Mouse (Mus musculus) limb, embryonic 14.5 days (tissue): ENCODE data around the gene Frmd8. TPM values are rescaled to one million over a fixed set of nuclear protein-coding genes. Genes with fewer than 3 reads are reported as not detected.

ENCODE experiments used
- ATAC-seq: fragments of 200-750 bp; cut with Nextera tagmentation; 2 replicates; pipeline ENCODE4 v1.8.0; 2017; ENCODE audit warnings: low read depth, moderate number of reproducible peaks, moderate TSS enrichment; ENCODE audit not compliant: low FRiP score
- DNase-seq: peaks from one replicate; pipeline ENCODE4 v3.0.0-alpha.2; 2015; ENCODE audit warnings: low spot score
- H3K27ac ChIP-seq: fragments of 300-500 bp; sonication (generic); replicated peaks from 2 replicates; pipeline ENCODE4 v1.5.1; 2014; ENCODE audit warnings: low read depth, mild to moderate bottlenecking, low read length, moderate library complexity, mixed read lengths
- H3K27me3 ChIP-seq: fragments of 300-500 bp; sonication (generic); 2 replicates; pipeline ENCODE4 v1.6.1; 2014; ENCODE audit warnings: low read length, mixed read lengths; ENCODE audit not compliant: control insufficient read depth, insufficient read depth
- H3K36me3 ChIP-seq: fragments of 300-500 bp; sonication (generic); 2 replicates; pipeline ENCODE4 v1.6.1; 2014; ENCODE audit warnings: mild to moderate bottlenecking, low read length, moderate library complexity, mixed read lengths; ENCODE audit not compliant: control insufficient read depth, insufficient read depth
- H3K4me1 ChIP-seq: fragments of 300-500 bp; sonication (generic); 2 replicates; pipeline ENCODE4 v1.6.1; 2014; ENCODE audit warnings: antibody characterized with exemption, low read length, mixed read lengths; ENCODE audit not compliant: control insufficient read depth, insufficient read depth
- H3K4me2 ChIP-seq: fragments of 300-500 bp; sonication (generic); replicated peaks from 2 replicates; pipeline ENCODE4 v1.6.1; 2014; ENCODE audit warnings: low read depth, mild to moderate bottlenecking, low read length, moderate library complexity; ENCODE audit not compliant: severe bottlenecking
- H3K4me3 ChIP-seq: fragments of 300-500 bp; sonication (generic); replicated peaks from 2 replicates; pipeline ENCODE4 v1.5.1; 2014; ENCODE audit warnings: low read length
- H3K9ac ChIP-seq: fragments of 300-500 bp; sonication (generic); 2 replicates; pipeline ENCODE4 v1.6.1; 2014; ENCODE audit warnings: mild to moderate bottlenecking, low read depth, low read length, moderate library complexity; ENCODE audit not compliant: severe bottlenecking
- H3K9me3 ChIP-seq: fragments of 300-500 bp; sonication (generic); 2 replicates; pipeline ENCODE4 v1.6.1; 2016; ENCODE audit warnings: low read length; ENCODE audit not compliant: control insufficient read depth
- POLR2A ChIP-seq: fragments of 200-500 bp; IDR thresholded peaks from 2 replicates; pipeline ENCODE4 v1.8.0; 2012; ENCODE audit warnings: inconsistent platforms, mild to moderate bottlenecking, moderate library complexity, borderline replicate concordance; ENCODE audit not compliant: insufficient read depth, insufficient read length; ENCODE audit errors: extremely low read depth
- WGBS: fragments of 180-500 bp; shearing (Covaris S2); extraction: QIAGEN DNeasy Blood & Tissue Kit; methylation state at CpG from one replicate; pipeline ENCODE4 v1.1.7; 2014; 5-methylcytosine and 5-hydroxymethylcytosine counted together
- polyA plus RNA-seq, 2 experiments: library from polyadenylated mRNA; depleted of rRNA in 1 of 2; stranded (reverse) in 1 of 2; unstranded in 1 of 2; fragments of >200 nt; fragmentation: Nextera tagmentation in 1 of 2; extraction: Ambion mirVana in 1 of 2; gene quantifications; 2 replicates each; pipeline versions ENCODE4 v1.2.1 to v1.2.3; 2012 to 2014

Frmd8 gene
- polyA plus RNA-seq, 2 experiments = 22.7 TPM

DNA sequence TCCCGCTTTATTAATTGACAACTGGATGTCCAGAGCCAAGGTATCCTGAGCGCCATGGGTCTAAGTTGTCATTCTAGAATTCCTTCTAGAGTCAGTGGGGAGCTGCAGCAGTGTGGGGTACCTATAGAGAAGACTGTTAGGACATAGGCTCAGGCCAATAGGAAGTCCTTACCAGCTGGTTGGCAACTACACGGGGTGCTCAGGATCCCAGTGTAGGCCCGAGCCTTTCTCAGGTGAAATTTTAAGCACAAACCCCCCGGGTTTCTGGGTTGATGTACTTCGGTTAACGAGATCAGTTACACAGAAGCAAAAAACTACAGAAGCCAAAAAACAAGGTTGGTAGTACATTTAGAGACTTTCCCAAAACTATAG lies 52.3 kb downstream of the Frmd8 start:
- Histone ChIP-seq H3K4me1 (peaks cover 33% of the 10 kb centered on the region), H3K4me2 (no peak overlapping the region), H3K27me3 (no peaks in the 10 kb centered on the region), H3K27ac (no peak overlapping the region), H3K9ac (no peak overlapping the region), H3K4me3 (no peak overlapping the region), H3K9me3 (no peaks in the 10 kb centered on the region), H3K36me3 (no peaks in the 10 kb centered on the region)
- no peak for DNase-seq
- no peak for TF ChIP-seq POLR2A
- ATAC-seq = no peak
- 54% methylated on average over 7 of the region's 7 CpGs for WGBS

DNA sequence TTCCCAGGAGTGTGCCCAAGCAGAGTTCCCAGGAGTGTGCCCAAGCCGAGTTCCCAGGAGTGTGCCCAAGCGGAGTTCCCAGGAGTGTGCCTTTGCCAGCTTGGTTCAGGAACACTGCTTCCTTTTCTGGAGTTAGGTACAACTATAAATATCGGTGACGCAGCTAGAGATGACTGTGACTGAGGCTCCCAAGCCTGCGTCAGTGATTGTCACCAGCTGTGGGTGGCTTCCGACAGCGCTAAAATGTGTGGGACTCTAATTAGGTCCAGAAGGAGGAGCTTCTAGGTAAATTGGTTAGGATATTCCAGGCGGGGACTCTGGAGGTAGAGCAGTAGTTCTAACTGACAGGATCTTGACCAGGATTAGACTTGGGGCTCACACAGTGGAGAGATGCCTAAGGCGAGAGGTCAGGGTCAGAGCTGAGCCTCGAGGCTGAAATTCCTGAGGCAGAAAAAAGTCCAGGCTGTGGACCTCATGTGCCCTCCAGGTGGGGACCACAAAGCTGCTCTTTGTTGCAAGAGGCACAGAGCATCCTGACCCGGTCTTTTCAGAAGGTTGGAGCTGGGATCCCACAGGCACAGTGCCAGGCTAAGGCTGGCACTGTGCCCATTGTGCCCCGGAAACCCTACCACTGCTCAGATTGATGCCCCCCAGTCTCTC lies 52.8 kb downstream of the Frmd8 start:
- ATAC-seq (no peak), DNase-seq (no peak)
- Histone ChIP-seq H3K27ac (no peak overlapping the region), H3K4me3 (no peak overlapping the region), H3K4me2 (no peak overlapping the region), H3K4me1 (peaks cover 31% of the 10 kb centered on the region), H3K36me3 (no peaks in the 10 kb centered on the region), H3K9me3 (no peaks in the 10 kb centered on the region), H3K27me3 (no peaks in the 10 kb centered on the region), H3K9ac (no peak overlapping the region)
- TF ChIP-seq POLR2A = no peak
- WGBS = 20% methylated on average over 12 of the region's 12 CpGs

DNA sequence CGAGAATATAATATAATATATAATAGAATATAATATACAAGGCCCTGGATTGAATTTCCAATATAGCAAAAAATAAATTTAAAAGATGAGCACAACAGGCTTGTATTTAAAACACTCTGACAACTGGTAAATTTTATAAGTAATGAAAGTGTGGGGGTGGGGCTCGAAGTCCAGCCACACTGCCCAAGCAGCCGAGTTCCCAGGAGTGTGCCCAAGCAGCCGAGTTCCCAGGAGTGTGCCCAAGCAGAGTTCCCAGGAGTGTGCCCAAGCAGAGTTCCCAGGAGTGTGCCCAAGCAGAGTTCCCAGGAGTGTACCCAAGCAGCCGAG lies 53.3 kb downstream of the Frmd8 start:
- H3K27ac ChIP-seq = no peak overlapping the region
- DNase-seq (no peak), ATAC-seq (no peak)
- WGBS = 50% methylated on average over 5 of the region's 5 CpGs
- no peak overlapping the region for H3K9ac ChIP-seq
- peaks cover 31% of the 10 kb centered on the region for H3K4me1 ChIP-seq
- no peaks in the 10 kb centered on the region for H3K27me3 ChIP-seq
- H3K4me2 ChIP-seq = no peak overlapping the region
- no peaks in the 10 kb centered on the region for H3K36me3 ChIP-seq
- H3K9me3 ChIP-seq = no peaks in the 10 kb centered on the region
- no peak overlapping the region for H3K4me3 ChIP-seq
- no peak for TF ChIP-seq POLR2A

DNA sequence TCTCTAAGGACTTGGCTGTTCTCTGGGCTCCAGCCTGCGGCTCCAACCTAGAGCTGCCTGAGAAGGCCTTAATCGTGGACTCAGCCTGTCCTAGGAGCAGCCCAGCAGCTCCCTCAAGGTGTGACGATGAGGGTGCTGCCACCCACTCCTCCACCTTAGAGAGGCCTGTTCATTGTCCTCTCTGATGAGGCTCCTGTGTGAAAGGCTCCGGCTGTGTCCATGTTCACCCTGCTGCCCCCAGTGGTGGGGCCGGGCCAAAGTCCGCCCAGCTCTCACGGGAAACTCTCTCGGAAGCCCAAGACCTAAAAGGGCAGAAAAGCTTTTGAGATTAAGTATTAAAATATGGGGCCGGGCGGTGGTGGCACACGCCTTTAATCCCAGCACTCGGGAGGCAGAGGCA lies 55.5 kb downstream of the Frmd8 start:
- H3K4me2 ChIP-seq = no peak overlapping the region
- no peak for TF ChIP-seq POLR2A
- no peaks in the 10 kb centered on the region for H3K9me3 ChIP-seq
- no peak for ATAC-seq
- 58% methylated on average over 12 of the region's 12 CpGs for WGBS
- no peaks in the 10 kb centered on the region for H3K27me3 ChIP-seq
- DNase-seq = no peak
- H3K4me1 ChIP-seq = peaks cover 35% of the 10 kb centered on the region
- no peak overlapping the region for H3K27ac ChIP-seq
- H3K9ac ChIP-seq = no peak overlapping the region
- no peaks in the 10 kb centered on the region for H3K36me3 ChIP-seq
- H3K4me3 ChIP-seq = no peak overlapping the region

DNA sequence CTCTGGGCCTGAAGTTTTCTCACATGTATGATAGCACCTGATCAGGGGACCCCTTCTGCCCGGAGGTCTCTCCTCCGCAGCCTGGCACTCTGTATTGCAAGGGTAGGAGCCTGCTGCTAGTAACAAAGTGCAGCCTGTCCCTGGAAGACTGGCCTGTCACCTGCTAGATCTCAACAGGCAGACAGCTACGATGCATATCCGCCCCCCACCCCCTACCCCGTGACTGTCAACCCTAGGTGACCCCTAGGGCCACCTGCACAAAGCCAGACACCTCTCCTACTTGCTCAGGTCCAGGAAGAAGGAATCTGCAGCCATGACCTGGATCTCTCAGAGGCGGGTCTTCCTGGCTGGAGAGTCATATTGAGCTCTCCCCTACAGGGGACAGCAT lies 56.5 kb downstream of the Frmd8 start:
- 76% methylated on average over 6 of the region's 6 CpGs for WGBS
- Histone ChIP-seq H3K4me1 (peaks cover 26% of the 10 kb centered on the region), H3K36me3 (no peaks in the 10 kb centered on the region), H3K9me3 (no peaks in the 10 kb centered on the region), H3K4me2 (no peak overlapping the region), H3K27me3 (no peaks in the 10 kb centered on the region), H3K27ac (no peak overlapping the region), H3K9ac (no peak overlapping the region), H3K4me3 (no peak overlapping the region)
- no peak for ATAC-seq
- no peak for DNase-seq
- TF ChIP-seq POLR2A = no peak
